Mouse (Mus musculus) forebrain, embryonic 11.5 days (tissue): Measurements from ENCODE around the gene Rassf2. TPM values are rescaled to one million over a fixed set of nuclear protein-coding genes. Genes with fewer than 3 reads are reported as not detected.

Experiments
- ATAC-seq: fragments of 200-750 bp; cut with Nextera tagmentation; replicated peaks from 2 replicates; pipeline ENCODE4 v1.8.0; 2017; ENCODE audit warnings: moderate TSS enrichment; ENCODE audit not compliant: low FRiP score
- DNase-seq: peaks from one replicate; pipeline ENCODE4 v3.0.0-alpha.2; 2017; ENCODE audit warnings: low spot score
- H3K27ac ChIP-seq: fragments of 300-500 bp; sonication (generic); 2 replicates; pipeline ENCODE4 v1.5.1; 2014; ENCODE audit warnings: low read depth, low read length
- H3K27me3 ChIP-seq: fragments of 300-500 bp; sonication (generic); 2 replicates; pipeline ENCODE4 v1.6.1; 2014; ENCODE audit warnings: mild to moderate bottlenecking, low read length, mixed read lengths; ENCODE audit not compliant: control insufficient read depth, insufficient read depth
- H3K36me3 ChIP-seq: fragments of 300-500 bp; sonication (generic); 2 replicates; pipeline ENCODE4 v1.6.1; 2014; ENCODE audit warnings: mild to moderate bottlenecking, low read length, moderate library complexity, mixed read lengths; ENCODE audit not compliant: control insufficient read depth, insufficient read depth
- H3K4me1 ChIP-seq: fragments of 300-500 bp; sonication (generic); replicated peaks from 2 replicates; pipeline ENCODE4 v1.6.1; 2014; ENCODE audit warnings: low read length, mixed read lengths; ENCODE audit not compliant: control insufficient read depth, insufficient read depth
- H3K4me2 ChIP-seq: fragments of 300-500 bp; sonication (generic); 2 replicates; pipeline ENCODE4 v1.6.1; 2014; ENCODE audit warnings: low read depth, mild to moderate bottlenecking, low read length, moderate library complexity, mixed read lengths; ENCODE audit not compliant: severe bottlenecking
- H3K4me3 ChIP-seq: fragments of 300-500 bp; sonication (generic); 2 replicates; pipeline ENCODE4 v1.5.1; 2014; ENCODE audit warnings: low read depth, low read length
- H3K9ac ChIP-seq: fragments of 300-500 bp; sonication (generic); 2 replicates; pipeline ENCODE4 v1.6.1; 2014; ENCODE audit warnings: low read length
- H3K9me3 ChIP-seq: fragments of 300-500 bp; sonication (generic); 2 replicates; pipeline ENCODE4 v1.6.1; 2016; ENCODE audit warnings: low read length, mixed read lengths; ENCODE audit not compliant: control insufficient read depth
- WGBS: fragments of 180-500 bp; shearing (Covaris S2); extraction: QIAGEN DNeasy Blood & Tissue Kit; methylation state at CpG from one replicate; pipeline ENCODE4 v1.1.7; 2014; 5-methylcytosine and 5-hydroxymethylcytosine counted together
- polyA plus RNA-seq: library from polyadenylated mRNA; unstranded; fragments of >200 nt; fragmentation: Nextera tagmentation; extraction: Ambion mirVana; gene quantifications from 2 replicates; pipeline ENCODE4 v1.2.1, GENCODE M21; 2014

Rassf2 gene
- polyA plus RNA-seq, 1 experiment from 2014 or later: 35.3 TPM

DNA sequence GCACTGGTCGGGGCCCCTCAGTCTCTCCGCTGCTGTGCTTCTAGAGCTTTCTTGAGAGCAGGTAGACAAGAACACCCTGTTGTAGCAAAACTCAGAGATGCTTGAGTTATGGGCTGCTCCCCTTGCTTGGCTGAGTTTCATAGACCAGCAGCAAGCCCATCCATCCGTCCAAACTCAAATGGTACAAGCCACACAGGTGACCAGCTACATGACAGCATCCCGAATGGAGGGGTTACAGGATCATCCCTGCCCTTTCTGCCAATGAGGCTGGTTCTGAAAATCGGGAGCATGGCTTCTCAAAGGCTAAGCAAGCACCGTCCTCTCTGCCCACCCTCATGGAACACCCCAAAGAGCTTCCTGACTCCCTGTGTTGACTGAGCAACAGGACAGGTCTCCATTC, 35.1 kb downstream of the Rassf2 start:
- Histone ChIP-seq H3K9me3 (no peaks in the 10 kb centered on the region), H3K27me3 (no peaks in the 10 kb centered on the region), H3K27ac (no peak overlapping the region), H3K4me2 (no peak overlapping the region), H3K4me1 (no peaks in the 10 kb centered on the region; the same call in 1 of the 2 replicates), H3K36me3 (no peaks in the 10 kb centered on the region; the same call in 1 of the 2 replicates), H3K4me3 (no peak overlapping the region), H3K9ac (no peak overlapping the region)
- ATAC-seq (no peak), DNase-seq (no peak)
- 93% methylated on average over 6 of the region's 6 CpGs for WGBS

DNA sequence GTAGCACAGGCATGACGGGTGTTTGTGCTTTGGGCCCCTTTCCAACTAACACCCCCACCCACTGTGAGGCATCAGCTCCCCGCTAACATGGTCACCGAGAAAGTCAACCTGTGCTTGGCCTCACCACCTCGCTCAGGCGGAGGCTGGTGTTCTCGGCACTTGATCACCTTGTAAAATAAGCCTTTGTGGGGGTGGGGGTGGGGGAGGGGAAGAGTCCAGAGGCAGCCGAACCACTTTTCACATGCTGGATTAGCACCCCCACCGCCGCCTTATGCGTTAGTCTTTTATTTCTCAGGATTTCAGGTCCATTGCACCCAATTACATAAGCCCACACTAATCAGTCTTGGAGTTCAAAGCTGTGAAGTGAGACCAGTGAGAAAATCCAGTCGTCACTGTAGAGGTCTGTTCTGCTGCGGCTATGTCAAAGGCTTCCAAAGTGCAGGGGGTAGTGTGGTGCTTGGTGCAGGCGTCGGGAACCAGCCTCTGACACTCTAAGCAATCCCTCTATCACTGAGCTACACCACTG, 36.4 kb downstream of the Rassf2 start:
- H3K36me3 ChIP-seq: no peaks in the 10 kb centered on the region; the same call in 1 of the 2 replicates
- no peak overlapping the region for H3K4me3 ChIP-seq
- H3K27me3 ChIP-seq: no peaks in the 10 kb centered on the region
- H3K4me2 ChIP-seq: no peak overlapping the region
- no peak overlapping the region for H3K9ac ChIP-seq
- H3K27ac ChIP-seq: no peak overlapping the region
- peak; percentile 89 for ATAC-seq
- WGBS: 16% methylated on average over 14 of the region's 14 CpGs
- no peaks in the 10 kb centered on the region for H3K9me3 ChIP-seq
- H3K4me1 ChIP-seq: no peaks in the 10 kb centered on the region; the same call in 1 of the 2 replicates
- peak; percentile 65 for DNase-seq

DNA sequence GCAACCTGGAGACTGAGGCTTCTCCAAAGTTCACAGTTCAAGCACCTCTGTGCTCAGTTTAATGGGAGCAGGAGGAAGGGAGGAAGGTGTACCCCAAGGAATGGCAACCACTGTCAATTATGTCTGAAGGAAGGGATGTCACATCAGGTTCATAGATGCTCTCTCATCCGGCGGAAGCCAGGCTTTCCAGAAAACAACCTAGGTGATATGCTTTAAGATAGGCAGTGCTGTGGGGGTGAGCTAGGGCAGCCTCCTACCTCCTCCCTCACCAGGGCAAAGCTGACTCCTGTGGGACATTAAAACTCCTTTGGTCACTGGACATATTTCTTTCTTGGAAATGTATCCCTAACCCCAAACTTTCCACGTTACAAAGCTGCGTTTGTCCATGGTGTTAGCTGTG, 36.9 kb downstream of the Rassf2 start:
- Histone ChIP-seq H3K4me3 (no peak overlapping the region), H3K9me3 (no peaks in the 10 kb centered on the region), H3K4me2 (no peak overlapping the region), H3K36me3 (no peaks in the 10 kb centered on the region; the same call in 1 of the 2 replicates), H3K27ac (no peak overlapping the region), H3K9ac (no peak overlapping the region), H3K27me3 (no peaks in the 10 kb centered on the region), H3K4me1 (no peaks in the 10 kb centered on the region; the same call in 1 of the 2 replicates)
- WGBS: 70% methylated on average over 4 of the region's 4 CpGs
- no peak for ATAC-seq
- no peak for DNase-seq

DNA sequence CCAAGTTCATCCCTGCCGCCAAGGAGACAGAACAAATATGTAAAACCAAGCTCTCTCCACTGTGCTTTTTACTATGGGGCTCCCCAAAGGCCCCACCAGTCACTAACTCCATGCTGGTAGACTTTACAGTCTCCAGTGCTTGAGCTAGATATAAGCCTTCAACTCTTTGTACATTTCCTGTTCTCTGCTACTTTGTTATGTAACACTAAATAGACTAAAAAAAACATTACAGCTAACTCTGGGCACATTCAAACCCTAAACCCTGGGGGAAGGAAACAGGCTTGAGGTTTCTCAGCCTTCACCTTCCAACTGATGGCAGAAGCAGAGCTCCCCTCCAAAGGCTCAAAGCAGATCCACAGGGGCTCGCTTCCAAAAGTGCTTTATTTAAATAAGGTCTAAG, 37.6 kb downstream of the Rassf2 start:
- Histone ChIP-seq H3K4me1 (no peaks in the 10 kb centered on the region; the same call in 1 of the 2 replicates), H3K27ac (no peak overlapping the region)
- WGBS: 86% methylated on average over 2 of the region's 2 CpGs

DNA sequence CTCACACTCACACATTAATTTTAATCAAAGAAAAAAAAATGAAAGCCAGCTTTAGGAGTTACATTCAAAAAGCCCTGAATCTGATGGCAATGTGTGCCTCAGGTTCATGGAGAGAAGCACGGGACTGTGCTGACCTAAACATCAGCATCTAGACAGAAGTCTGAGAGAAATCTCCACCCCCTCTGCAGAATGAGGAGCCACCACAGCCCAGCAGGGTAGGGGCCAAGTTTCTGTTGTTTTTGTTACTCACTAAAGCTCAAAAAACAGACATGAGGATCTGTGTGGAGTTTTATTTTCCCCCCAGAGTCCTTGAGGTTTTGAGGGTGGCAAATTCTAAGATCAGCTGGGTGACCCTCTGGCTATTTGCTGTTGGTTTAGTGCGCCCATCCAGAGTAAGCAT, 41.5 kb downstream of the Rassf2 start:
- no peak for ATAC-seq
- no peaks in the 10 kb centered on the region for H3K36me3 ChIP-seq
- no peak for DNase-seq
- H3K27ac ChIP-seq: no peak overlapping the region
- no peak overlapping the region for H3K4me3 ChIP-seq
- H3K27me3 ChIP-seq: no peaks in the 10 kb centered on the region
- no peak overlapping the region for H3K9ac ChIP-seq
- H3K9me3 ChIP-seq: no peaks in the 10 kb centered on the region
- H3K4me2 ChIP-seq: no peak overlapping the region
- no peaks in the 10 kb centered on the region; the same call in 1 of the 2 replicates for H3K4me1 ChIP-seq
- 73% methylated on average over 2 of the region's 2 CpGs for WGBS

More for the DNA sequence above, 37.6 kb downstream of the Rassf2 start:
- Histone ChIP-seq H3K4me3 (no peak overlapping the region), H3K9ac (no peak overlapping the region), H3K4me2 (no peak overlapping the region), H3K9me3 (no peaks in the 10 kb centered on the region), H3K27me3 (no peaks in the 10 kb centered on the region), H3K36me3 (no peaks in the 10 kb centered on the region; the same call in 1 of the 2 replicates)
- DNase-seq (no peak), ATAC-seq (no peak)

DNA sequence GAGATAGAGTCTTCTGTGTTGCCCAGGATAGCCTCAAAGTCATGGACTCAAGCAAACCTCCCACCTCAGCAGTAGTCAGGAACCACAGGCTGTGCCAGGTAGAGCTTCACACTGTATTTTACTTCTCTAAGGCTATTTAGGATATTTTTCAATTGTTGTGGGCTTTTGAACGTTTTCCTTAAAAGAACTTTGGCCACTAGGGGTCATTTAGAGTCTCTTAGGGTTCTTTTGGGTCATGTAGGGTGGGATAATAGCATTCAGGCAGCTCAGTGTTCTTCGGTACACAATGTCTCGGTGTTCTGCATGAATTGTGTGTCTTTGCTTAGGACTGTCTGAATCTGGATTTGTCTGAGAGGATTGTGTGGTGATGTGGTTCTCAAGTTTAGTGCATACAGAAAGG, 42.1 kb downstream of the Rassf2 start:
- H3K36me3 ChIP-seq: no peaks in the 10 kb centered on the region
- 51% methylated on average over 3 of the region's 3 CpGs for WGBS
- no peak overlapping the region for H3K27ac ChIP-seq
- no peaks in the 10 kb centered on the region; the same call in 1 of the 2 replicates for H3K4me1 ChIP-seq
- ATAC-seq: no peak
- no peak overlapping the region for H3K4me2 ChIP-seq
- no peak overlapping the region for H3K4me3 ChIP-seq
- H3K9me3 ChIP-seq: no peaks in the 10 kb centered on the region
- no peak overlapping the region for H3K9ac ChIP-seq
- no peak for DNase-seq
- no peaks in the 10 kb centered on the region for H3K27me3 ChIP-seq

DNA sequence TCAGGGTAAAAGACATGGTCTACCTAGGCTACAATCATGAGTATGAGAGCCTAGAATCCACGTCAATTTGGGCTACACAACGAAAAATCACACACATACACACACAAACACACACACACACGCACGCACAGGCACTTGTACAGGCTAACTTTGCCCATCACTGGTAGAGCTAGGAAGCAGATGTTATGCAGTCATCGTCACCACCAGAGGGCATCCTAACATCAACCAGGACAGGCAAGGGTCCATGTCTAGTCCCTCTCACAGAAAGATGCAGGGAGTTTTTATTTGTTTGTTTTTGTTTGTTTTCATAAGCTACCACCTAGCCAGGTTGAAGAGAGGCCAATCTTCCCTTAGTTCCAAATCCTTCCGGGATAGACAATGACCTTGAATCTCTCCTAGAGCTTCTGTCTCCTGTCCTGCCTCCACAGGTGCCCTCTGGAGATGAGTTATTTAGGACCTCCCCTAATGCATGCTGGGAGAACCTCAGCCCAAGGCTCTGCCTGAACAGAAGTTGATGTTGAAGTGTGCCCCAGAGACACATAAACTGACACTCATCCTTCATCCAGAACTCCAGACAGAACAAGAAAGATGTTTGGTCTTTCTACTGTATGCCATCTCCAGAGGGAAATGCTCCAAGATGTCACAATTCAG, 47.4 kb downstream of the Rassf2 start:
- DNase-seq: peak; percentile 78
- Histone ChIP-seq H3K4me3 (no peak overlapping the region), H3K9ac (no peak overlapping the region), H3K27ac (no peak overlapping the region), H3K4me1 (no peaks in the 10 kb centered on the region), H3K27me3 (no peaks in the 10 kb centered on the region), H3K9me3 (no peaks in the 10 kb centered on the region), H3K36me3 (no peaks in the 10 kb centered on the region), H3K4me2 (no peak overlapping the region)
- WGBS: 25% methylated on average over 6 of the region's 6 CpGs
- peak; percentile 67 for ATAC-seq

DNA sequence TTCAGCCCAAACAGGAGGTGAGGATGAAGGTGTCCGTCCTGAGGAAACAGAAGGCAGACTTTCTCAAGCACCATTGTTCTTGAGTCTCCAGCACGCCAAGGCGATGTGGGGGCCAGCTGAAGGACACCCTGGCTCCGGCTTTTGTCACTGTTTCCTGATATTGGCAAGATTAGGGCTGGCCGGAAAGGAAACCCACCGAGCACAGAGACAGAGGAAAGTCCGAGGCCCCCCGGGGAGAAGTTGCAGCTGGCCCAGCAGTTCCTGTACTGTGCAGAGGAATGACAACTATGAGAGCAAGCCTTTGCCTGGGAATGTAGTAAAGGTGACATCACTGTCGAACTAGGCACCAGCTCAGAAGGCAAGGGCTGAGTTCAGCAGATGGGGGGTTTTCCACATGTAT, 49.2 kb downstream of the Rassf2 start:
- WGBS: 45% methylated on average over 9 of the region's 9 CpGs
- H3K4me2 ChIP-seq: no peak overlapping the region
- DNase-seq (peak; percentile 58), ATAC-seq (no peak)
- H3K27me3 ChIP-seq: no peaks in the 10 kb centered on the region
- no peak overlapping the region for H3K27ac ChIP-seq
- no peak overlapping the region for H3K9ac ChIP-seq
- H3K4me3 ChIP-seq: no peak overlapping the region
- no peaks in the 10 kb centered on the region for H3K4me1 ChIP-seq
- H3K9me3 ChIP-seq: no peaks in the 10 kb centered on the region
- no peaks in the 10 kb centered on the region for H3K36me3 ChIP-seq

DNA sequence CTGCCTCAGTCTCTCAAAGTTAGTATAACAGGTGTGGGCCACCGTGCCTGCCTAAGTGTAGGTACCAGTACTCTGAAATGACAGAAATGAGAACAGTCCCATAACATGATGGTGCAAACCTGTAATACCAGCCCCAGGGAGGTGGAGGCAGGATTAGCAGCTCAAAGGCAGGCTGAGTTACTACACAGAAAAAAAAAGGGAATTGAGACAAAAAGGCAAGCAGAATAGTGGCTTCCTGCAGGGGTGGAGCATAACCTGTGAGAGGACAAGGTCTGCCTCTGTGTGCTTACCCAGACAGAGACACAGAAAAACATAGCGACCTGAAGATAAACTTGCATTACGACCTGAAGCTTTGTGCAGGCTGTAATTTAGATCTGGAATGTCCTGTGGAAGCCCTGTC, 53.4 kb downstream of the Rassf2 start:
- Histone ChIP-seq H3K36me3 (no peaks in the 10 kb centered on the region), H3K9me3 (no peaks in the 10 kb centered on the region), H3K27ac (no peak overlapping the region), H3K4me3 (no peak overlapping the region), H3K4me2 (no peak overlapping the region), H3K27me3 (no peaks in the 10 kb centered on the region), H3K9ac (no peak overlapping the region), H3K4me1 (no peaks in the 10 kb centered on the region)
- WGBS: 81% methylated on average over 3 of the region's 3 CpGs
- DNase-seq (no peak), ATAC-seq (no peak)
